Mouse (Mus musculus): ENCODE results near the gene Endov.

Endov gene

GRCm38 (mm10) chr11:119545741-119546495 lies 54.8 kb downstream of the Endov start:
- no peak for DNase-seq (ENCODE audit: low read depth, low spot score)

GRCm38 (mm10) chr11:119546496-119547182 lies 55.5 kb downstream of the Endov start:
- DNase-seq (ENCODE audit: low read depth, low spot score) = no peak

GRCm38 (mm10) chr11:119547183-119547921 lies 56.2 kb downstream of the Endov start, which contains the start of gene Nptx1:
Gene Nptx1 (minus strand): TSS chr11:119547753.
- DNase-seq (ENCODE audit: low read depth, low spot score) = no peak

GRCm38 (mm10) chr11:119547951-119548591 lies 56.9 kb downstream of the Endov start:
- DNase-seq (ENCODE audit: low read depth, low spot score) = no peak

- DNase-seq (ENCODE audit: low read depth, low spot score) = no peak
Observed at GRCm38 (mm10) chr11:119548741-119549370, 57.7 kb downstream of the Endov start.

- DNase-seq (ENCODE audit: low read depth, low spot score) = no peak
Observed at GRCm38 (mm10) chr11:119549371-119549811, 58.2 kb downstream of the Endov start.

- DNase-seq (ENCODE audit: low read depth, low spot score) = no peak
Observed at GRCm38 (mm10) chr11:119550546-119551335, 59.6 kb downstream of the Endov start.

- no peak for DNase-seq (ENCODE audit: low read depth, low spot score)
Observed at GRCm38 (mm10) chr11:119551468-119551867, 60.3 kb downstream of the Endov start.

- DNase-seq (ENCODE audit: low read depth, low spot score) = no peak
Observed at GRCm38 (mm10) chr11:119552301-119552700, 61.2 kb downstream of the Endov start.

GRCm38 (mm10) chr11:119552902-119553802 lies 62.0 kb downstream of the Endov start:
- no peak for DNase-seq (ENCODE audit: low read depth, low spot score)

GRCm38 (mm10) chr11:119554706-119555105 lies 63.6 kb downstream of the Endov start:
- DNase-seq (ENCODE audit: low read depth, low spot score) = no peak

- DNase-seq (ENCODE audit: low read depth, low spot score) = no peak
Observed at GRCm38 (mm10) chr11:119555170-119555569, 64.0 kb downstream of the Endov start.

GRCm38 (mm10) chr11:119557940-119558869 lies 67.1 kb downstream of the Endov start:
- DNase-seq (ENCODE audit: low read depth, low spot score) = no peak

- DNase-seq (ENCODE audit: low read depth, low spot score) = no peak
Observed at GRCm38 (mm10) chr11:119558870-119559610, 67.9 kb downstream of the Endov start.

Measured in brain, embryonic 18.5 days (tissue).